Mouse (Mus musculus) bone marrow macrophage, adult 2 months (primary cell): ENCODE results near the gene Acad10.

Experiments used
- CTCF ChIP-seq: IDR thresholded peaks from 2 replicates; pipeline ENCODE4 v1.5.1; 2012; ENCODE audit warnings: low read depth, mild to moderate bottlenecking, low read length, moderate library complexity
- POLR2A ChIP-seq: IDR thresholded peaks from 2 replicates; pipeline ENCODE4 v1.6.1; 2012; ENCODE audit warnings: mild to moderate bottlenecking, low read depth, low read length, borderline replicate concordance

DNA sequence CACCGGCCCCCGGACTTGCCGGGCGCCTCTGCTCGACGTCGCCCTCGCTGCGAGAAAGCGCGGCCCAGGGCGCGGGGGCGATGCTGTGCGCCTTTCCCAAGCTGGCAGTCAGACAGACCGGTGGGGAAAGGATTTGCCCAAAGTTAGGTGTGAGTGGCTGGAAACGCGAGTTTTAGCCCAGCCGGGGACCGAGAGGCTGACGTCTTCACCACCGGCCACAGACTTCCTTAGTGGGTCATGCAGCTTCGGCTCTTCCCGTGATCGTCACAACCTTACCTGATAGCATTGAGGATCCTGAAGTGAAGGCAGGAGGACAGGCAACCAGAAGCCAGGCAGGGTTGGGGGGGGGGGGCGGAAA is 562 bp upstream of the Acad10 start:
- no peak for TF ChIP-seq CTCF
- TF ChIP-seq POLR2A = no peak
